Mouse (Mus musculus) lung, embryonic 16.5 days (tissue): ENCODE data around the gene Nos3. TPM values are rescaled to one million over a fixed set of nuclear protein-coding genes. Genes with fewer than 3 reads are reported as not detected.
A peak's percentile ranks its signal among the peaks of the same experiment; 100 is the strongest.

Experiments used
- ATAC-seq: fragments of 200-750 bp; cut with Nextera tagmentation; 2 replicates; pipeline ENCODE4 v1.8.0; 2017; ENCODE audit warnings: low read depth, mild to moderate bottlenecking, moderate library complexity
- H3K27ac ChIP-seq: fragments of 300-500 bp; sonication (generic); 2 replicates; pipeline ENCODE4 v1.5.1; 2014; ENCODE audit warnings: mild to moderate bottlenecking, control low read depth, low read length
- H3K27me3 ChIP-seq: fragments of 300-500 bp; sonication (generic); 2 replicates; pipeline ENCODE4 v1.6.1; 2014; ENCODE audit warnings: low read depth, low read length, mixed read lengths; ENCODE audit not compliant: control insufficient read depth, insufficient read depth
- H3K36me3 ChIP-seq: fragments of 300-500 bp; sonication (generic); 2 replicates; pipeline ENCODE4 v1.6.1; 2014; ENCODE audit warnings: low read length; ENCODE audit not compliant: control insufficient read depth, insufficient read depth
- H3K4me1 ChIP-seq: fragments of 300-500 bp; sonication (generic); replicated peaks from 2 replicates; pipeline ENCODE4 v1.6.1; 2014; ENCODE audit warnings: low read length, mixed read lengths; ENCODE audit not compliant: control insufficient read depth, insufficient read depth
- H3K4me2 ChIP-seq: fragments of 300-500 bp; sonication (generic); 2 replicates; pipeline ENCODE4 v1.6.1; 2014; ENCODE audit warnings: low read depth, low read length, control low read depth
- H3K4me3 ChIP-seq: fragments of 300-500 bp; sonication (generic); 2 replicates; pipeline ENCODE4 v1.5.1; 2014; ENCODE audit warnings: mild to moderate bottlenecking, low read length, control low read depth
- H3K9ac ChIP-seq: fragments of 300-500 bp; sonication (generic); 2 replicates; pipeline ENCODE4 v1.6.1; 2014; ENCODE audit warnings: low read length, control low read depth
- H3K9me3 ChIP-seq: fragments of 300-500 bp; sonication (generic); 2 replicates; pipeline ENCODE4 v1.6.1; 2016; ENCODE audit warnings: low read length; ENCODE audit not compliant: control insufficient read depth
- WGBS: fragments of 180-500 bp; shearing (Covaris S2); extraction: QIAGEN DNeasy Blood & Tissue Kit; methylation state at CpG from one replicate; pipeline ENCODE4 v1.1.7; 2014; 5-methylcytosine and 5-hydroxymethylcytosine counted together
- polyA plus RNA-seq: library from polyadenylated mRNA; unstranded; fragments of >200 nt; fragmentation: Nextera tagmentation; extraction: Ambion mirVana; gene quantifications from 2 replicates; pipeline ENCODE4 v1.2.1, GENCODE M21; 2015

Gene Nos3
- polyA plus RNA-seq, 1 experiment from 2014 or later = 19.8 TPM

DNA sequence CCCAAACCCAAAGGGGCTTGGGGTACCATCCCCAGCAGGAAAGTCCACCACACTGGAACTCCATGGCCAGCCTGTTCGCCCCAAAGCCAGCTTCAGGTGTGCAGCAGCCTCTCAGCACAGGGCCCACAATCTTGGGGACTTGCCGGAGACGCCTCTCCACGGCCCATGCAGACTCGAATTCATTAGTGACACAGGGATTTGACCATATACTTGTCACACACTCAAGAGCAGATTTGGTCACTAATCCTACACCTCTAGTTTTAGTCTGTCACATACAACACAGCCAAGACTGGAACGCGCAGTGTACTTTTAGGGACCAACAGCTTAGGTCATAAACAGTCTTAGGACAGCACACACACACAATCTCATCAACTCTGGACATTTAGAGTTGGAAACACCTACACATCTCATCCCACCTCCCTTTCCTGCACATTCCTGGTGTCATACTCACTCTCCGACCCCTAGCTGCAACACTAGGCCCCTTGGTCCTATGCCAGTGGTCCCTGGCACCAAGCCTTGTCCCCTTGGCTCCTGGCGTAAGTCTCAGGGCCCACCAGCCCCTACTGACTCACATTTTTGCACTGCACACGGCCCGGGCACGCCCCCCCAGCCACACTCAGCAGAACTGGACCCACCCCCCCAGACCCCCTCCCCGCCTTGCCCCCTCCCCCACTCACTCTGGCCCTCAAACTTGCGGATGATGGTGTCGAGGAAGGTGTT is 13.9 kb upstream of the Nos3 start:
- H3K9me3 ChIP-seq = no peaks in the 10 kb centered on the region
- no peak for ATAC-seq
- H3K27me3 ChIP-seq = peaks cover 26% of the 10 kb centered on the region
- H3K9ac ChIP-seq = peak overlapping the region; percentile 69
- no peak overlapping the region for H3K27ac ChIP-seq
- H3K4me3 ChIP-seq = peak overlapping the region; percentile 65
- H3K36me3 ChIP-seq = no peaks in the 10 kb centered on the region
- WGBS = 33% methylated on average over 15 of the region's 15 CpGs
- peaks cover 37% of the 10 kb centered on the region for H3K4me1 ChIP-seq
- peak overlapping the region; percentile 95 for H3K4me2 ChIP-seq

DNA sequence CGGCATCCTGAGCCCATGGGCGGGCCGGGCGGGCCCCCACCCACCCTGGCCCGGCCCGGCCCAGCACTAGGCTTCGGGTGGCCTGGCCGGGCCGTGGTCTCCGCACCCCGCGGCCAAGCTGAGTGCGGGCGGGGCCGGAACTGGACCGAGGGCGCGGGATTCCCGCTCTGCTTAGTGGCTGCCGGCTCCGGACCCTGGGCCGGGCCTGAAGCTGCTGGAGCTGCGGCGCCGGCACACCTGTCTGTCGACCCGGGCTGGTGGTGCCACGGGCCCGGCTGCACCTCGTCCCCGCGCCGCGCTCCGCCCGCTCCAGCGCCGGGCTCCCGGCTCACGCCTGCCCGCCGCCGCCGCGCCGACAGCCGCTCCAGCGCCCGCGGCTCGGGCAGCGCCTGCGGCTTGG is 13.3 kb upstream of the Nos3 start, which contains the start of gene Kcnh2:
Gene Kcnh2 (minus strand): TSS at position 327 of the 400 bp plus-strand sequence.
- WGBS = 0% methylated on average over 49 of the region's 53 CpGs
- ATAC-seq = peak; percentile 15
- H3K9ac ChIP-seq = peak within 1 kb of the TSS; percentile 69
- no peaks in the 10 kb centered on the region for H3K36me3 ChIP-seq
- peaks cover 37% of the 10 kb centered on the region for H3K4me1 ChIP-seq
- H3K27me3 ChIP-seq = peaks cover 26% of the 10 kb centered on the region
- H3K9me3 ChIP-seq = no peaks in the 10 kb centered on the region
- H3K4me2 ChIP-seq = peak within 1 kb of the TSS; percentile 95
- peak within 1 kb of the TSS; percentile 76 for H3K27ac ChIP-seq
- peak within 1 kb of the TSS; percentile 65 for H3K4me3 ChIP-seq

DNA sequence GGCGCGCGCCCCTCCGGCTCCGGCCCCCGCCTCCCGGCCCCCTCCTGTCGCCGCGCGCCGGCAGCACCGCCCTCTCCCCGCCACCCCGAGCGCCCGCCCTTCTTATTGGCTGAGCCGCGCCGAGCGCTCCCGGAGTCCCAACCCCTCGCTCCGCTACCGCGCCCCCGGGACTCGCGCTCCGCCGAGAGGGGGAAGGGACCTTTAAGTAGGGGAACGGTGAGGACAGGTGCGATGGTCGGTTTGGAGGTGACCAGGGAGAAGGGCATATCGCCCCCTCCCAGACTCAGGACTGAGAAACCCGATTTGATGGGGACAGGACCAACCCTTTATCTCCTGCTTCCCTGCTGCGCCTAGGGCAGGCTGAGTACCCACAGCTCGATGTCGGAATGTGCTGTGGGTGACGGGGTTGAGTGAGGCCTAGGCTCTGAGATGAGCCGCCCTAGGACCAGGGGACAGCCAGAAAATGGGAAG is 12.9 kb upstream of the Nos3 start:
- peaks cover 37% of the 10 kb centered on the region for H3K4me1 ChIP-seq

DNA sequence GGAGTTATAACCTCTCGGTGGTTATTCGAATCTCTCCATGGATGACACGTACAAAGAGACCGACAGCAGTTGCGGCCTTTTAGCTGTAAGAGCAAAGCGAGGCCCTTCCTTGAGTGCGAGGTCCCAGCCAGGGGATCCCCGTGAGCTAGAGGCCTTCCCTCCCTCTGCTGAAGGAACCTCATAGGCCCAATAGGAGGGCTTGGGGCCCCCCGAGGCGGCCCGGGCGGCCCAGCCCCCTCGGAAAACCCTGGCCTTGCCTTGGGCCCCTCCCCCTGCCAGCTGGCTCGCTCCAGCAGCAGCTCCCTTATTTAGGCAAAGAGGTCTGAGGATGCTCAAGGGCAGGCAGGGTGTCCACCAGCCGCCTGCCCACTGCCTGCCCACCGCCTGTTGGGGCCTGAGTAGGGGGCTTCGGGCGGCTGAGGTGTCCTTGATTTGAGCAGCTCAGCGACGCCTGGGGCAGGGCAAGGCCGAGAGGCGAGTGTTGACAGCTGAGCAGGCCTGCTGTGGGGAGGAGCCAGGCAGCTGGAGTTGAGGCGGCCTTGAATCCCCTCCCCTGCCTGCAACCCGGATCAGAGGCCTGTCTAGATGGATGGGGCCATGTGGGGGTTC is 12.3 kb upstream of the Nos3 start:
- H3K27me3 ChIP-seq = peaks cover 26% of the 10 kb centered on the region
- H3K27ac ChIP-seq = peak overlapping the region; percentile 76
- peak; percentile 77 for ATAC-seq
- H3K4me3 ChIP-seq = peak overlapping the region; percentile 65
- H3K9ac ChIP-seq = peak overlapping the region; percentile 35
- peaks cover 37% of the 10 kb centered on the region for H3K4me1 ChIP-seq
- no peaks in the 10 kb centered on the region for H3K9me3 ChIP-seq
- H3K36me3 ChIP-seq = no peaks in the 10 kb centered on the region
- peak overlapping the region; percentile 95 for H3K4me2 ChIP-seq
- WGBS = 1% methylated on average over 24 of the region's 24 CpGs

More for the DNA sequence above, 12.9 kb upstream of the Nos3 start:
- H3K9ac ChIP-seq = peak overlapping the region; percentile 69
- WGBS = under 1% methylated on average over 17 of the region's 41 CpGs
- no peaks in the 10 kb centered on the region for H3K9me3 ChIP-seq
- peak overlapping the region; percentile 65 for H3K4me3 ChIP-seq
- ATAC-seq = peak; percentile 84
- peak overlapping the region; percentile 95 for H3K4me2 ChIP-seq
- no peaks in the 10 kb centered on the region for H3K36me3 ChIP-seq
- H3K27me3 ChIP-seq = peaks cover 26% of the 10 kb centered on the region
- H3K27ac ChIP-seq = peak overlapping the region; percentile 76

DNA sequence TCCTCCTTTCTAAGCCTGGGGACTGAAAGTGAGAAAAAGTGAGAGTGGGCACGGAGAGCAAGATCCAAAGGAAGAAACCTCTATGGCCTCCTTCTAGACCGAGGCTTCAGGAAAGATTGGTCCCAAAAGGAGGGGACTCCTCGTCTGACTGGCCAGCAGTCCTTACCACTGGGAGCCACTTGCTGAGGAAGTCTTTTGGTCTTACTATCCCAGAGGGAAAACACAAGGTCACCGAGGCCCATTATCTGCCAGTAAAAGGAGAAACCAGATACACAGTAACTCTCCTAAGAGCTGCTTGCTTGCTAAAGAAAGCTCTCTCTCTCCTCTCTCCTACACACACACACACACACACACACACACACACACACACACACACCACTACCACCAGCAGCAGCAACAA is 11.3 kb upstream of the Nos3 start:
- no peak overlapping the region for H3K4me2 ChIP-seq

DNA sequence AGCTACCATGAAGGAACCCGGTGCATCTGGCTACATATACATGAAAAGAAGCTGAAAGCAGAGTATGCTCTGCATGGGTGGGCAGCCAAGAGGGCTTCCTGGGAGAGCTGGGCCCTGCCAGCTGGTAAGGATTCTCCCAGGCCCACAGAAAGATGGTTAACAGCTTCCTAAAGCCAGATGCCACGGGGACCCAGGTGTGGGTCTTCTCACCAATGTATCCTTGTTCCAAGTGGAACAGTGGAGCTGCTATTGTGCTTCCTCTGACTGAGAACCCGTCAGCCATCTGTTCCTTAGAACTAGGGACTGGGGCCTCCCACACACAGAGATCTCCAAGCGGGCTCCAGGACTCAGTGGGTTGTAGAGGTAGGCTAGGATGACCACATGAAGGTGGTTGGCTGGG is 7.8 kb upstream of the Nos3 start:
- no peaks in the 10 kb centered on the region for H3K9me3 ChIP-seq
- 47% methylated on average over 4 of the region's 4 CpGs for WGBS

More for the DNA sequence above, 11.3 kb upstream of the Nos3 start:
- Histone ChIP-seq H3K36me3 (no peaks in the 10 kb centered on the region), H3K9me3 (no peaks in the 10 kb centered on the region), H3K4me1 (peaks cover 28% of the 10 kb centered on the region), H3K27ac (peak overlapping the region; percentile 76), H3K4me3 (no peak overlapping the region), H3K9ac (no peak overlapping the region), H3K27me3 (peaks cover 26% of the 10 kb centered on the region)
- WGBS = 23% methylated on average over 4 of the region's 4 CpGs
- ATAC-seq = no peak

DNA sequence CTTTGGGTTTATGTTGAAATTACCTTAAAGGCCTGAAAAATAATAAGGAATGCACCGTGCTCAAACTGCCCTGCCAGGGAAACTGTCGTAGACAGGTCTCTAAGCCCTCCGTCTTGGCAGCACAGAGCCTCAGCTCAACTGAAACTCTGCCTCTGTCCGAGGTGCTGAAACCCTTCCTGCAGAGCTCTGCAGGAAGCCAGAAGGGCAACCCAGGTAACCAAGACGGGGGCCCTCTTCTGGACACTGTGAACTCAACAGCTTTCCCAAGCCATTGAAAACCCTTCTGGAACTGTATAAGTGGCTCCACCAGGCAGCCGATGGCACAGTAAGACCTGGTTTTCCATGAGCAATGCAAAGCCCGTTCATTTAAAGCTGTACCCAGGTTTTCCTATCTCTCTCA is 7.1 kb upstream of the Nos3 start:
- 5% methylated on average over 7 of the region's 7 CpGs for WGBS
- peak; percentile 38 for ATAC-seq

More for the DNA sequence above, 7.8 kb upstream of the Nos3 start:
- Histone ChIP-seq H3K4me1 (peaks cover 11% of the 10 kb centered on the region), H3K9ac (no peak overlapping the region), H3K27ac (no peak overlapping the region), H3K36me3 (no peaks in the 10 kb centered on the region), H3K4me3 (no peak overlapping the region), H3K4me2 (no peak overlapping the region), H3K27me3 (peaks cover 15% of the 10 kb centered on the region)
- no peak for ATAC-seq

DNA sequence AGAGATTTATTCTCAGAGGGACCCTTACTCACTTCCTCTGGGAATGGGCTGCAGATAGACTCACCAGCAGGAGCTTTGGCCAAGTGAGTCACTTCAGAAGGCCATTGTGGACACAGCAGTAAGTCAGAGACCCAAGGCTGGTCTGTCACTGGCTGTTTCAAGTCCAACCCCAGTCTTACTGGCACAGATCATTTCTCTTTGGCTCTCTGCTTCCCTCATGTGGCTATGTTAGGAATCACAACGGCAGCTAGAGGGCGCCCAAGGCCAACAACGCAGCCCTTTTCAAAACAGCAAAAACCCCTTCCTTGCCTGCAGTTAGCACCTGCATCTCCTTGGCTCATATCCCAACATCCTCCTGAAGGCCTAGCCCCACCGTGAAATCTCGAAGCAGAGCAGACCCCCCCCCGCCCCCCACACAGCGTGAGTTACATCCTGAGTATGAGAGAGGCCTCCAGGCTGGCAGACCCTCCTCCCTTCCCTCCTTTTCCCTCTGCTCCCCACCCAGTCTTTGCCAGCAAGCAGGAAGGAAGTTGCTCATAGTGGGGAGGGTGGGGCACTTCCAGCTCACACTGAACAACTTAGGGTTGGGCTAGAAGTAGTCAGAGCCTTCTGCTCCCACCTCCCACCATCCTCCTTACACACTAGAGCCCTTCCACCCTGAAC is 3.7 kb upstream of the Nos3 start:
- peak; percentile 70 for ATAC-seq

More for the DNA sequence above, 7.1 kb upstream of the Nos3 start:
- H3K4me3 ChIP-seq = no peak overlapping the region
- H3K9me3 ChIP-seq = no peaks in the 10 kb centered on the region
- peaks cover 9% of the 10 kb centered on the region for H3K4me1 ChIP-seq
- no peak overlapping the region for H3K9ac ChIP-seq
- no peak overlapping the region for H3K27ac ChIP-seq
- H3K4me2 ChIP-seq = no peak overlapping the region
- peaks cover 13% of the 10 kb centered on the region for H3K27me3 ChIP-seq
- H3K36me3 ChIP-seq = no peaks in the 10 kb centered on the region

DNA sequence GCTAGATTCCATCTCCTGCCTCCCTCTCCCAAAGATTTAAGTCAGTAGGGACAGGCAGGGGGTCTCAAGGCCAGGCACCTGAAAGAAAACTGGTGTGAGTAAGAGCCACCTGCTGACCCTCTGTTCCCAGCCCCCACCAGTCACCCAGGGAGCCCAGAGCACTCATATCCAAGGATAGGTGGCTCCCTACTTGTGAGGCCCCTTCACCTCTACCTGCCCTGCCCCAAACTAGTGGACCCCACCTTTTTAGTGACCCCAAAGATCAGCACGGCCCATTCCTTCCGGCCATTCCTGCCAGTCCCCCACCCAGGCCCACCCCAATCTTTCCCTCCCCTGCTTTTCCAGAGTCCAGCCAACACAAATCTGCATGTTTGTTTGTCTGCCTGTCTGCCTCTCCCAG is 1.1 kb upstream of the Nos3 start:
- no peak overlapping the region for H3K9ac ChIP-seq
- H3K36me3 ChIP-seq = no peaks in the 10 kb centered on the region
- no peak overlapping the region for H3K27ac ChIP-seq
- H3K9me3 ChIP-seq = no peaks in the 10 kb centered on the region
- H3K4me1 ChIP-seq = peaks cover 2% of the 10 kb centered on the region; the same call in 1 of the 2 replicates
- H3K4me2 ChIP-seq = no peak overlapping the region
- WGBS = 63% methylated on average over 2 of the region's 2 CpGs
- ATAC-seq = no peak
- H3K27me3 ChIP-seq = no peaks in the 10 kb centered on the region
- H3K4me3 ChIP-seq = no peak overlapping the region

More for the DNA sequence above, 3.7 kb upstream of the Nos3 start:
- H3K36me3 ChIP-seq = no peaks in the 10 kb centered on the region
- H3K27ac ChIP-seq = 0 out of 2 replicates have a peak overlapping the region, but pooled peaks have one; percentile 21
- peaks cover 2% of the 10 kb centered on the region; the same call in 1 of the 2 replicates for H3K4me1 ChIP-seq
- WGBS = 0% methylated on average over 7 of the region's 7 CpGs
- no peak overlapping the region for H3K9ac ChIP-seq
- H3K27me3 ChIP-seq = no peaks in the 10 kb centered on the region
- H3K4me3 ChIP-seq = no peak overlapping the region
- no peaks in the 10 kb centered on the region for H3K9me3 ChIP-seq
- H3K4me2 ChIP-seq = no peak overlapping the region
